Mouse (Mus musculus) inflammation-experienced regulatory T-cells, adult 16 weeks (primary cell): ENCODE data around the gene Psmc3. TPM values are rescaled to one million over a fixed set of nuclear protein-coding genes. Genes with fewer than 3 reads are reported as not detected.

Experiments used
- polyA plus RNA-seq: library from polyadenylated mRNA; unstranded; fragments of 100-300 nt; shearing (Covaris generic); gene quantifications from one replicate; pipeline ENCODE4 v1.2.1, GENCODE M21; 2017

Psmc3 gene
- polyA plus RNA-seq, result 292 TPM

GRCm38 (mm10) chr2:91053934-91054382 lies at the start of gene Psmc3:
TSS of gene Psmc3 (plus strand) at chr2:91054009.

DNA sequence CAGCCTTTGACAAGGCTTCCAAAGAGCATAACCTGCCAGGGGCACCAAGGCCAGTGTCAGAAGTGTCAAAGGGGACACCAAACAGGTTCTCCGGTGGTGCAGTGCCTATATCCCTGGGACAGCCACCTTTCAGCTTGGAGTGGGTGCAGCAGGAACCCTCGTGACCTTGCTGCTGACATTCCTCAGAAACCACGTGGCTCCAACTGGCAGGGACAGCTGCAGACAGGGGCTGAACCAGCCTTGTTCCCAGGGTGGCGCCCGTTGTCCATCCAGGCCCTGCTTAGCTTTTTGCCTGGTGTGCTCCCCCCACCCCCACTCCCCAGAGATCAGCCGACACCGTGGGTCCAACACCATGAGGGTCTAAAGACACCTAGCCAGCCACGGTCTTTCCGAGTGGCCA lies 18.4 kb upstream of the Psmc3 start, which contains the start of gene Rapsn:
Gene Rapsn, plus strand, starts transcription at position 236 of the 400 bp plus-strand sequence.

DNA sequence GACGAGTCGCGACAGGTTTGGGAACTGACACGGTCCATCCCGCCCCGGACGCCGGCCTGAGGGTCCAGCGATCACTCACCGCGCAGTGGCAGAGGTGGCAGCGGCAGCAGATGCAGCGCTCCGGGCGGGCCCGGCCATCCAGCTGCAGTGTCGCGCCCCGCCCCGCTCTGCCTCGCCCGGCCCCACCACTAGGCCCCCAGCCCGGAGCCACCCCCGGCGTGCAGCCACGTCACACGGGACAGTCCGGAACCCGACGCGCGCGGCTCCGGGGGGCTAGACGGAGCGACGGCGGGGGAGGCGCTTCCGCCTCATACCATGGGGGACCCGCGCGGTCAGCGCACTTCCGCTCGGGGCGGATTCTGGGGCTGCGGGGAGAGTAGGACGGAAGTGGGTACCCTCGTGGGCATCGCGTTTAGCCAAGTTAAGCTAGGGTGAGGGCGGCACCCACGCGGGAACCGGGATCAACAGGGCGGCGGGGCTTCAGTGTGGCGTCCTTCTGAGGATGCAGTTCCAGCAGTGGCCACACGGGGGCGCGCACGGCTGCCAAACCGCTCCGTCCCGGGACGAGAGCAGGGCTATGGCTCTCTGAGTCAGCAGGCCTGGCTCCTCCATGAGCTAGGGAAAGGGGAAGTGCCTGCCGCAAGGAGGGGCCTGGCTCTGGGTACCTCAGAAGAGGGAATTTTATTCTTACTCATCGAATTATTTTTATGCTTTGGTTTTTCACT lies 16.4 kb downstream of the Psmc3 start, which contains the start of gene Slc39a13:
Gene Slc39a13, minus strand, starts transcription at position 342 of the 725 bp plus-strand sequence.

GRCm38 (mm10) chr2:91081775-91082695 lies 28.2 kb downstream of the Psmc3 start, which contains the start of gene Spi1:
TSS of gene Spi1 (plus strand) at chr2:91082390.

Other genes starting within 250 kb of the Psmc3 start
- gene Mtch2, start 206.9 kb upstream of the Psmc3 start, polyA plus RNA-seq, result 151 TPM
- 2.3 TPM for gene C1qtnf4, start 168.1 kb upstream of the Psmc3 start, polyA plus RNA-seq
- gene Kbtbd4, start 149.3 kb upstream of the Psmc3 start, polyA plus RNA-seq, result 55.7 TPM
- gene Ndufs3, start 149.2 kb upstream of the Psmc3 start, polyA plus RNA-seq, result 168 TPM
- gene Celf1, start 113.6 kb upstream of the Psmc3 start, polyA plus RNA-seq, result 60.4 TPM
- 5.3 TPM for gene Rapsn, start 18.4 kb upstream of the Psmc3 start, polyA plus RNA-seq
- 49.2 TPM for gene Slc39a13, start 16.4 kb downstream of the Psmc3 start, polyA plus RNA-seq
- gene Spi1, start 28.4 kb downstream of the Psmc3 start, polyA plus RNA-seq, result 1.3 TPM
- gene Mybpc3, start 64.1 kb downstream of the Psmc3 start, polyA plus RNA-seq, result not detected
- gene Madd, start 129.8 kb downstream of the Psmc3 start, polyA plus RNA-seq, result 140 TPM
- 3.2 TPM for gene Nr1h3, start 148.8 kb downstream of the Psmc3 start, polyA plus RNA-seq
- gene Acp2, start 148.9 kb downstream of the Psmc3 start, polyA plus RNA-seq, result 27.8 TPM
- gene Ddb2, start 183.0 kb downstream of the Psmc3 start, polyA plus RNA-seq, result 93.8 TPM
- gene Pacsin3, start 201.9 kb downstream of the Psmc3 start, polyA plus RNA-seq, result 0.79 TPM
- 152 TPM for gene Arfgap2, start 211.0 kb downstream of the Psmc3 start, polyA plus RNA-seq